Mouse (Mus musculus) CH12.LX (cell line): ENCODE results near the gene Rrp1. TPM values are rescaled to one million over a fixed set of nuclear protein-coding genes. Genes with fewer than 3 reads are reported as not detected.

ENCODE experiments used
- DNase-seq: peaks from one replicate; pipeline ENCODE4 v3.0.0-alpha.2; 2013; ENCODE audit errors: extremely low read depth
- H3K27ac ChIP-seq: 2 replicates; pipeline ENCODE4 v1.5.1; 2012; ENCODE audit warnings: low read depth, mild to moderate bottlenecking, control low read depth, moderate library complexity; ENCODE audit not compliant: insufficient read depth
- H3K27me3 ChIP-seq: replicated peaks from 2 replicates; pipeline ENCODE3; 2012; ENCODE audit warnings: inconsistent platforms
- H3K36me3 ChIP-seq, 2 experiments: replicated peaks in 1 of 2; 2 replicates each; pipeline versions ENCODE3 to v1.6.1; 2012; ENCODE audit warnings: inconsistent platforms in 1 of 2, low read length in 1 of 2, mild to moderate bottlenecking in 1 of 2, mixed read lengths in 1 of 2, moderate library complexity in 1 of 2; ENCODE audit not compliant: control insufficient read depth in 1 of 2, insufficient read depth in 1 of 2
- H3K4me1 ChIP-seq, 2 experiments: 2 replicates each; pipeline ENCODE4 v1.6.1; 2012; ENCODE audit warnings: inconsistent platforms in 1 of 2, moderate library complexity in 1 of 2; ENCODE audit not compliant: insufficient read depth in 2 of 2, control insufficient read depth in 1 of 2
- H3K4me2 ChIP-seq: 2 replicates; pipeline ENCODE4 v1.6.1; 2012; ENCODE audit warnings: low read depth, mild to moderate bottlenecking, control low read depth; ENCODE audit not compliant: poor library complexity, insufficient read depth, severe bottlenecking
- H3K4me3 ChIP-seq, 3 experiments: fragments of 150-350 bp in 1 of 3; sonication (generic) in 1 of 3; replicated peaks in 1 of 3; 2 replicates each; pipeline versions ENCODE3 to v1.5.1; 2011 to 2012; ENCODE audit warnings: low read depth in 2 of 3, low read length in 2 of 3, mild to moderate bottlenecking in 2 of 3, moderate library complexity in 2 of 3, control low read depth in 1 of 3, improper control_type of control experiment in 1 of 3, inconsistent platforms in 1 of 3, mixed read lengths in 1 of 3; ENCODE audit not compliant: poor library complexity in 1 of 3
- H3K79me2 ChIP-seq: replicated peaks from 2 replicates; pipeline ENCODE4 v1.6.1; 2012; ENCODE audit warnings: mild to moderate bottlenecking, moderate library complexity; ENCODE audit not compliant: control insufficient read depth, poor library complexity, insufficient read depth, severe bottlenecking; ENCODE audit errors: extremely low read depth
- H3K9ac ChIP-seq: 2 replicates; pipeline ENCODE4 v1.6.1; 2012; ENCODE audit warnings: low read depth, mild to moderate bottlenecking, control low read depth, moderate library complexity; ENCODE audit not compliant: insufficient read depth
- H3K9me3 ChIP-seq: replicated peaks from 2 replicates; pipeline ENCODE3; 2012; ENCODE audit warnings: low read length, inconsistent platforms, mixed read lengths
- BHLHE40 ChIP-seq: IDR thresholded peaks from 2 replicates; pipeline ENCODE4 v1.6.1; 2011; ENCODE audit warnings: mild to moderate bottlenecking, low read depth, low read length, improper control_type of control experiment
- CHD2 ChIP-seq: IDR thresholded peaks from 2 replicates; pipeline ENCODE4 v1.6.1; 2011; ENCODE audit warnings: low read length, improper control_type of control experiment
- CTCF ChIP-seq, 2 experiments: IDR thresholded peaks in 1 of 2; conservative IDR thresholded peaks in 1 of 2; 2 replicates each; pipeline ENCODE4 v1.5.1; 2011 to 2012; ENCODE audit warnings: low read depth in 2 of 2, low read length in 2 of 2, improper control_type of control experiment in 1 of 2, inconsistent platforms in 1 of 2, mild to moderate bottlenecking in 1 of 2, moderate library complexity in 1 of 2
- E2F4 ChIP-seq: IDR thresholded peaks from 2 replicates; pipeline ENCODE4 v1.6.1; 2011; ENCODE audit warnings: low read depth, low read length, improper control_type of control experiment; ENCODE audit not compliant: insufficient replicate concordance
- EP300 ChIP-seq: IDR thresholded peaks from 2 replicates; pipeline ENCODE4 v1.6.1; 2011; ENCODE audit warnings: low read length, improper control_type of control experiment
- HCFC1 ChIP-seq: IDR thresholded peaks from 2 replicates; pipeline ENCODE4 v1.6.1; 2012; ENCODE audit warnings: low read depth, mild to moderate bottlenecking, inconsistent platforms, low read length, improper control_type of control experiment
- IRF4 ChIP-seq: IDR thresholded peaks from 2 replicates; pipeline ENCODE4 v1.6.1; 2014; ENCODE audit warnings: low read depth, mild to moderate bottlenecking, inconsistent platforms, low read length, improper control_type of control experiment
- JUN ChIP-seq: IDR thresholded peaks from 2 replicates; pipeline ENCODE4 v1.6.1; 2011; ENCODE audit warnings: low read depth, mild to moderate bottlenecking, low read length, improper control_type of control experiment, moderate library complexity; ENCODE audit not compliant: insufficient read depth
- MAFK ChIP-seq: IDR thresholded peaks from 2 replicates; pipeline ENCODE4 v1.6.1; 2011; ENCODE audit warnings: low read length, improper control_type of control experiment; ENCODE audit not compliant: insufficient replicate concordance
- MAX ChIP-seq: IDR thresholded peaks from 2 replicates; pipeline ENCODE4 v1.6.1; 2011; ENCODE audit warnings: low read length, improper control_type of control experiment
- MEF2A ChIP-seq: IDR thresholded peaks from 2 replicates; pipeline ENCODE4 v1.6.1; 2014; ENCODE audit warnings: low read depth, mild to moderate bottlenecking, inconsistent platforms, low read length, improper control_type of control experiment, borderline replicate concordance
- MYC ChIP-seq: IDR thresholded peaks from 2 replicates; pipeline ENCODE4 v1.6.1; 2011; ENCODE audit warnings: low read depth, mild to moderate bottlenecking, improper control_type of control experiment, low read length
- NELFE ChIP-seq: IDR thresholded peaks from 2 replicates; pipeline ENCODE4 v1.6.1; 2011; ENCODE audit warnings: low read depth, low read length, improper control_type of control experiment
- TCF12 ChIP-seq: IDR thresholded peaks from 2 replicates; pipeline ENCODE4 v1.6.1; 2014; ENCODE audit warnings: low read depth, mild to moderate bottlenecking, inconsistent platforms, low read length, improper control_type of control experiment
- UBTF ChIP-seq: IDR thresholded peaks from 2 replicates; pipeline ENCODE4 v1.6.1; 2012; ENCODE audit warnings: low read depth, mild to moderate bottlenecking, inconsistent platforms, low read length, improper control_type of control experiment, moderate library complexity
- ZKSCAN1 ChIP-seq: IDR thresholded peaks from 2 replicates; pipeline ENCODE4 v1.6.1; 2012; ENCODE audit warnings: low read depth, inconsistent platforms, low read length, improper control_type of control experiment, borderline replicate concordance
- ZMIZ1 ChIP-seq: IDR thresholded peaks from 2 replicates; pipeline ENCODE4 v1.6.1; 2012; ENCODE audit warnings: low read depth, mild to moderate bottlenecking, inconsistent platforms, low read length, improper control_type of control experiment
- ZNF384 ChIP-seq: IDR thresholded peaks from 2 replicates; pipeline ENCODE4 v1.6.1; 2012; ENCODE audit warnings: low read depth, low read length, improper control_type of control experiment, inconsistent platforms
- dilution Hi-C: fragments of 300-500 bp; cut with MboI; formaldehyde crosslinking; loops from 2 replicates; pipeline ENCODE4 v1.14.3; 2020; ENCODE audit warnings: low sequenced_read_pairs; ENCODE audit not compliant: extremely low pct_unique_long_range_greater_than_20kb, extremely low pct_ligation_motif_present
- in situ Hi-C: fragments of 300-500 bp; cut with MboI; formaldehyde crosslinking; loops from 3 replicates; pipeline ENCODE4 v1.14.3; 2019; ENCODE audit warnings: low sequenced_read_pairs, low pct_ligation_motif_present, low pct_unique_long_range_greater_than_20kb, mixed read lengths
- polyA plus RNA-seq: library from polyadenylated mRNA; unstranded; fragments of >175 nt; gene quantifications from 2 replicates; pipeline ENCODE4 v1.2.1, GENCODE M21; 2012; ENCODE audit warnings: low read depth; ENCODE audit not compliant: insufficient read length
- total RNA-seq, 2 experiments: library from RNA; depleted of rRNA; stranded (reverse); fragments of 300-350 nt in 1 of 2; fragments of >200 nt in 1 of 2; gene quantifications; 2 replicates each; pipeline ENCODE4 v1.2.3; 2012 to 2014

Gene Rrp1
- total and polyA plus RNA-seq, 3 experiments = 138 to 327 (median 189) TPM

- Histone ChIP-seq H3K36me3 (no peaks in the 10 kb centered on the region), H3K9me3 (no peaks in the 10 kb centered on the region), H3K79me2 (no peaks in the 10 kb centered on the region), H3K4me3 (no peak overlapping the region), H3K27me3 (no peaks in the 10 kb centered on the region), H3K4me1 (peaks cover 0 to 24% of the 10 kb centered on the region in 2 experiments; a peak in 2 of 4 replicates), H3K9ac (no peak overlapping the region), H3K27ac (no peak overlapping the region), H3K4me2 (no peak overlapping the region)
- TF ChIP-seq JUN (no peak), ZKSCAN1 (no peak), ZNF384 (no peak), CTCF (conservative IDR thresholded peaks at IDR 0.05 in 1 of 2, IDR thresholded peaks at IDR 0.05 in 1 of 2; ENCODE audit: low read depth in 2 of 2, low read length in 2 of 2) (no peak), HCFC1 (no peak), BHLHE40 (no peak)
- in situ Hi-C loops = no loop called here
- dilution Hi-C loops = no loop called here
- DNase-seq = no peak
Observed at GRCm38 (mm10) chr10:78366195-78366834, 46.5 kb downstream of the Rrp1 start.

GRCm38 (mm10) chr10:78365555-78365954 is 47.3 kb downstream of the Rrp1 start:
- H3K4me3 ChIP-seq = no peak overlapping the region
- no peak overlapping the region for H3K27ac ChIP-seq
- peaks cover 0 to 26% of the 10 kb centered on the region in 2 experiments; a peak in 2 of 4 replicates for H3K4me1 ChIP-seq
- no peak overlapping the region for H3K4me2 ChIP-seq
- no peaks in the 10 kb centered on the region for H3K36me3 ChIP-seq
- H3K9me3 ChIP-seq = no peaks in the 10 kb centered on the region
- in situ Hi-C loops (no loop called here), dilution Hi-C loops (no loop called here)
- no peaks in the 10 kb centered on the region for H3K27me3 ChIP-seq
- H3K9ac ChIP-seq = no peak overlapping the region
- no peak for DNase-seq
- TF ChIP-seq ZMIZ1 (no peak), MEF2A (no peak), CHD2 (no peak), TCF12 (no peak), HCFC1 (no peak), MAFK (no peak)
- H3K79me2 ChIP-seq = no peaks in the 10 kb centered on the region

GRCm38 (mm10) chr10:78364106-78364505 is 48.7 kb downstream of the Rrp1 start:
- Histone ChIP-seq H3K36me3 (no peaks in the 10 kb centered on the region), H3K79me2 (no peaks in the 10 kb centered on the region), H3K4me1 (peaks cover 0 to 33% of the 10 kb centered on the region in 2 experiments; a peak in 2 of 4 replicates), H3K4me2 (no peak overlapping the region), H3K27ac (no peak overlapping the region), H3K27me3 (no peaks in the 10 kb centered on the region), H3K4me3 (no peak overlapping the region), H3K9me3 (no peaks in the 10 kb centered on the region), H3K9ac (no peak overlapping the region)
- no peak for TF ChIP-seq NELFE
- no peak for TF ChIP-seq UBTF
- TF ChIP-seq ZKSCAN1 = no peak
- TF ChIP-seq EP300 = no peak
- TF ChIP-seq MYC = no peak
- TF ChIP-seq IRF4 = no peak
- TF ChIP-seq E2F4 = no peak
- no peak for TF ChIP-seq MAX
- peak; percentile 53 for DNase-seq
- dilution Hi-C loops = no loop called here
- in situ Hi-C loops = no loop called here
